Mouse (Mus musculus) MEL (cell line): ENCODE measurements around the gene Pcnx. TPM values are rescaled to one million over a fixed set of nuclear protein-coding genes. Genes with fewer than 3 reads are reported as not detected.

Experiments
- DNase-seq: peaks from one replicate; pipeline ENCODE4 v3.0.0; 2011; ENCODE audit warnings: low read depth, low spot score
- H3K27ac ChIP-seq: 2 replicates; pipeline ENCODE4 v1.5.1; 2012; ENCODE audit warnings: low read depth, mild to moderate bottlenecking, control low read depth, low read length, moderate library complexity; ENCODE audit not compliant: control insufficient read depth
- H3K27me3 ChIP-seq, 2 experiments: fragments of 150-350 bp in 1 of 2; sonication (generic) in 1 of 2; 2 replicates each; pipeline ENCODE4 v1.6.1; 2012; ENCODE audit warnings: low read length in 2 of 2, mild to moderate bottlenecking in 2 of 2, improper control_type of control experiment in 1 of 2, moderate library complexity in 1 of 2; ENCODE audit not compliant: insufficient read depth in 2 of 2, control insufficient read depth in 1 of 2
- H3K36me3 ChIP-seq, 2 experiments: 2 replicates each; pipeline ENCODE4 v1.6.1; 2012 to 2014; ENCODE audit warnings: low read length in 2 of 2, improper control_type of control experiment in 1 of 2, inconsistent platforms in 1 of 2, mild to moderate bottlenecking in 1 of 2; ENCODE audit not compliant: insufficient read depth in 2 of 2, control insufficient read depth in 1 of 2
- H3K4me1 ChIP-seq, 2 experiments: fragments of 150-350 bp in 1 of 2; sonication (generic) in 1 of 2; 2 replicates each; pipeline ENCODE4 v1.6.1; 2012; ENCODE audit warnings: low read length in 2 of 2, improper control_type of control experiment in 1 of 2, mild to moderate bottlenecking in 1 of 2; ENCODE audit not compliant: insufficient read depth in 2 of 2, control insufficient read depth in 1 of 2
- H3K4me3 ChIP-seq, 2 experiments: fragments of 150-350 bp in 1 of 2; sonication (generic) in 1 of 2; 2 replicates each; pipeline ENCODE4 v1.5.1; 2012; ENCODE audit warnings: low read depth in 2 of 2, low read length in 2 of 2, mild to moderate bottlenecking in 2 of 2, moderate library complexity in 2 of 2, control low read depth in 1 of 2, improper control_type of control experiment in 1 of 2; ENCODE audit not compliant: control insufficient read depth in 1 of 2, insufficient read depth in 1 of 2
- H3K79me2 ChIP-seq: 2 replicates; pipeline ENCODE4 v1.6.1; 2012; ENCODE audit warnings: mild to moderate bottlenecking, low read length, moderate library complexity; ENCODE audit not compliant: control insufficient read depth, poor library complexity, insufficient read depth
- H3K9ac ChIP-seq: 2 replicates; pipeline ENCODE4 v1.6.1; 2012; ENCODE audit warnings: low read depth, mild to moderate bottlenecking, control low read depth, low read length, moderate library complexity; ENCODE audit not compliant: control insufficient read depth, poor library complexity, severe bottlenecking
- H3K9me3 ChIP-seq: fragments of 150-350 bp; sonication (generic); replicated peaks from 2 replicates; pipeline ENCODE4 v1.6.1; 2012; ENCODE audit warnings: mild to moderate bottlenecking, low read length, improper control_type of control experiment, moderate library complexity; ENCODE audit not compliant: insufficient read depth
- CHD1 ChIP-seq: IDR thresholded peaks from 2 replicates; pipeline ENCODE4 v1.6.1; 2012; ENCODE audit warnings: low read depth, mild to moderate bottlenecking, inconsistent platforms, low read length, improper control_type of control experiment
- CHD2 ChIP-seq: IDR thresholded peaks from 2 replicates; pipeline ENCODE4 v1.6.1; 2011; ENCODE audit warnings: low read length, improper control_type of control experiment
- CTCF ChIP-seq, 3 experiments: IDR thresholded peaks in 2 of 3; conservative IDR thresholded peaks in 1 of 3; 2 replicates each; pipeline ENCODE4 v1.5.1; 2011 to 2012; ENCODE audit warnings: low read length in 3 of 3, low read depth in 2 of 3, mild to moderate bottlenecking in 2 of 3, improper control_type of control experiment in 1 of 3, inconsistent platforms in 1 of 3, mixed read lengths in 1 of 3, moderate library complexity in 1 of 3; ENCODE audit not compliant: control insufficient read depth in 1 of 3, insufficient read depth in 1 of 3, poor library complexity in 1 of 3, severe bottlenecking in 1 of 3
- E2F4 ChIP-seq: IDR thresholded peaks from 2 replicates; pipeline ENCODE4 v1.6.1; 2011; ENCODE audit warnings: low read depth, low read length, improper control_type of control experiment, borderline replicate concordance
- ETS1 ChIP-seq: IDR thresholded peaks from 2 replicates; pipeline ENCODE4 v1.6.1; 2012; ENCODE audit warnings: low read depth, mild to moderate bottlenecking, inconsistent platforms, low read length, improper control_type of control experiment, moderate library complexity
- HCFC1 ChIP-seq: IDR thresholded peaks from 2 replicates; pipeline ENCODE4 v1.6.1; 2012; ENCODE audit warnings: low read depth, mild to moderate bottlenecking, inconsistent platforms, low read length, improper control_type of control experiment, moderate library complexity
- JUND ChIP-seq: IDR thresholded peaks from 2 replicates; pipeline ENCODE4 v1.6.1; 2011; ENCODE audit warnings: low read depth, mild to moderate bottlenecking, improper control_type of control experiment, low read length
- MAFK ChIP-seq: IDR thresholded peaks from 2 replicates; pipeline ENCODE4 v1.6.1; 2011; ENCODE audit warnings: low read depth, mild to moderate bottlenecking, low read length, improper control_type of control experiment, borderline replicate concordance
- MAZ ChIP-seq: IDR thresholded peaks from 2 replicates; pipeline ENCODE4 v1.6.1; 2012; ENCODE audit warnings: low read depth, mild to moderate bottlenecking, inconsistent platforms, low read length, improper control_type of control experiment
- MYC ChIP-seq: IDR thresholded peaks from 2 replicates; pipeline ENCODE4 v1.6.1; 2011; ENCODE audit warnings: low read depth, mild to moderate bottlenecking, low read length, improper control_type of control experiment, moderate library complexity
- POLR2A ChIP-seq, 2 experiments: IDR thresholded peaks; 2 replicates each; pipeline ENCODE4 v1.6.1; 2011 to 2012; ENCODE audit warnings: low read length in 2 of 2, mild to moderate bottlenecking in 2 of 2, control low read depth in 1 of 2, improper control_type of control experiment in 1 of 2, low read depth in 1 of 2, moderate library complexity in 1 of 2; ENCODE audit not compliant: control insufficient read depth in 1 of 2, insufficient read depth in 1 of 2, poor library complexity in 1 of 2
- POLR2AphosphoS5 ChIP-seq: IDR thresholded peaks from 2 replicates; pipeline ENCODE4 v1.6.1; 2012; ENCODE audit warnings: low read depth, borderline replicate concordance, mild to moderate bottlenecking, inconsistent platforms, low read length, moderate library complexity, mixed read lengths
- RAD21 ChIP-seq: IDR thresholded peaks from 2 replicates; pipeline ENCODE4 v1.6.1; 2011; ENCODE audit warnings: mild to moderate bottlenecking, low read depth, low read length, improper control_type of control experiment
- RCOR1 ChIP-seq: IDR thresholded peaks from 2 replicates; pipeline ENCODE4 v1.6.1; 2012; ENCODE audit warnings: low read depth, mild to moderate bottlenecking, inconsistent platforms, low read length, improper control_type of control experiment
- USF2 ChIP-seq, 2 experiments: IDR thresholded peaks; 2 replicates each; pipeline ENCODE4 v1.6.1; 2011 to 2012; ENCODE audit warnings: improper control_type of control experiment in 2 of 2, low read length in 2 of 2, borderline replicate concordance in 1 of 2, inconsistent platforms in 1 of 2, low read depth in 1 of 2, mild to moderate bottlenecking in 1 of 2; ENCODE audit not compliant: insufficient read depth in 1 of 2
- ZC3H11A ChIP-seq: IDR thresholded peaks from 2 replicates; pipeline ENCODE4 v1.6.1; 2012; ENCODE audit warnings: low read depth, mild to moderate bottlenecking, inconsistent platforms, low read length, improper control_type of control experiment
- ZKSCAN1 ChIP-seq: IDR thresholded peaks from 2 replicates; pipeline ENCODE4 v1.6.1; 2012; ENCODE audit warnings: low read depth, mild to moderate bottlenecking, inconsistent platforms, low read length, improper control_type of control experiment, moderate library complexity
- ZMIZ1 ChIP-seq: IDR thresholded peaks from 2 replicates; pipeline ENCODE4 v1.6.1; 2012; ENCODE audit warnings: low read depth, mild to moderate bottlenecking, inconsistent platforms, low read length, improper control_type of control experiment, moderate library complexity
- ZNF384 ChIP-seq: IDR thresholded peaks from 2 replicates; pipeline ENCODE4 v1.6.1; 2012; ENCODE audit warnings: low read depth, mild to moderate bottlenecking, inconsistent platforms, low read length, improper control_type of control experiment
- polyA plus RNA-seq, 2 experiments: library from polyadenylated mRNA; stranded (reverse) in 1 of 2; unstranded in 1 of 2; fragments of >175 nt in 1 of 2; fragments of >200 nt in 1 of 2; gene quantifications; 2 replicates each; pipeline versions ENCODE4 v1.2.1 to v1.2.4; 2012; ENCODE audit warnings: low replicate concordance in 2 of 2, low read depth in 1 of 2; ENCODE audit not compliant: insufficient read length in 2 of 2, insufficient read depth in 1 of 2, missing spikeins in 1 of 2
- total RNA-seq: library from RNA; depleted of rRNA; stranded (reverse); fragments of 300-350 nt; gene quantifications from 2 replicates; pipeline ENCODE4 v1.2.3, GENCODE M21; 2012

Pcnx gene
- total and polyA plus RNA-seq, 3 experiments: 8.9 to 140 (median 20.6) TPM

DNA sequence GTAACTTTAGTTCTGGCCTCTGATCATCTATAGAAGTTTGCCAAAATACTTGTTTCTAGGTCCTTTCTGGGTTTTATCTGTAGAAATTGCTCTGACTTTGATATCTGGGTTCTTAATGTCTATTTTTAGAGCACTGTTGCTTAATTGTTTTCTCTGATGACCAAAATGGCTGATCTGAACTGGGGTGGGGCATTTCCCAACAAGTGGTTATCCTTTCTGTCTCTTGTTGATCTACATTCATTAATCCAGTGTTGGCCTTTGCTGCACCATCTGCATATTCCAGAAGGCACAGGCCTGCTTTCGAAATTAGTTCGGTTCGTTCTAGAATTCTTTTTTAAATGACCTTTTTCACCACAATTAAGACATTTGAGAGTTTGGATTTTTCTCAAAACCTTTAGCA, 20.3 kb downstream of the Pcnx start:
- Histone ChIP-seq H3K9me3 (no peaks in the 10 kb centered on the region), H3K4me1 (peaks cover 4% of the 10 kb centered on the region in 2 experiments; a peak in 3 of 4 replicates), H3K79me2 (peaks cover 2% of the 10 kb centered on the region; the same call in 1 of the 2 replicates), H3K9ac (no peak overlapping the region), H3K4me3 (no peak overlapping the region), H3K27me3 (no peaks in the 10 kb centered on the region), H3K36me3 (peaks cover 0 to 2% of the 10 kb centered on the region in 2 experiments; a peak in 1 of 4 replicates), H3K27ac (no peak overlapping the region)
- DNase-seq: no peak
- TF ChIP-seq ETS1: no peak
- no peak for TF ChIP-seq ZKSCAN1
- TF ChIP-seq CTCF (IDR thresholded peaks at IDR 0.05 in 2 of 3, conservative IDR thresholded peaks at IDR 0.05 in 1 of 3; ENCODE audit: control insufficient read depth in 1 of 3, insufficient read depth in 1 of 3, low read depth in 2 of 3, low read length in 3 of 3, poor library complexity in 1 of 3, severe bottlenecking in 1 of 3): no peak
- no peak for TF ChIP-seq POLR2A (IDR thresholded peaks at IDR 0.05; ENCODE audit: control insufficient read depth in 1 of 2, insufficient read depth in 1 of 2, low read depth in 1 of 2, low read length in 2 of 2, poor library complexity in 1 of 2)
- no peak for TF ChIP-seq MYC
- no peak for TF ChIP-seq ZC3H11A
- no peak for TF ChIP-seq RCOR1
- no peak for TF ChIP-seq MAFK
- TF ChIP-seq CHD2: no peak
- TF ChIP-seq JUND: no peak
- no peak for TF ChIP-seq MAZ
- TF ChIP-seq ZNF384: no peak
- no peak for TF ChIP-seq USF2 (IDR thresholded peaks at IDR 0.05; ENCODE audit: borderline replicate concordance in 1 of 2, insufficient read depth in 1 of 2, low read depth in 1 of 2, low read length in 2 of 2)
- no peak for TF ChIP-seq CHD1
- TF ChIP-seq E2F4: no peak
- no peak for TF ChIP-seq POLR2AphosphoS5
- TF ChIP-seq ZMIZ1: no peak
- no peak for TF ChIP-seq RAD21

DNA sequence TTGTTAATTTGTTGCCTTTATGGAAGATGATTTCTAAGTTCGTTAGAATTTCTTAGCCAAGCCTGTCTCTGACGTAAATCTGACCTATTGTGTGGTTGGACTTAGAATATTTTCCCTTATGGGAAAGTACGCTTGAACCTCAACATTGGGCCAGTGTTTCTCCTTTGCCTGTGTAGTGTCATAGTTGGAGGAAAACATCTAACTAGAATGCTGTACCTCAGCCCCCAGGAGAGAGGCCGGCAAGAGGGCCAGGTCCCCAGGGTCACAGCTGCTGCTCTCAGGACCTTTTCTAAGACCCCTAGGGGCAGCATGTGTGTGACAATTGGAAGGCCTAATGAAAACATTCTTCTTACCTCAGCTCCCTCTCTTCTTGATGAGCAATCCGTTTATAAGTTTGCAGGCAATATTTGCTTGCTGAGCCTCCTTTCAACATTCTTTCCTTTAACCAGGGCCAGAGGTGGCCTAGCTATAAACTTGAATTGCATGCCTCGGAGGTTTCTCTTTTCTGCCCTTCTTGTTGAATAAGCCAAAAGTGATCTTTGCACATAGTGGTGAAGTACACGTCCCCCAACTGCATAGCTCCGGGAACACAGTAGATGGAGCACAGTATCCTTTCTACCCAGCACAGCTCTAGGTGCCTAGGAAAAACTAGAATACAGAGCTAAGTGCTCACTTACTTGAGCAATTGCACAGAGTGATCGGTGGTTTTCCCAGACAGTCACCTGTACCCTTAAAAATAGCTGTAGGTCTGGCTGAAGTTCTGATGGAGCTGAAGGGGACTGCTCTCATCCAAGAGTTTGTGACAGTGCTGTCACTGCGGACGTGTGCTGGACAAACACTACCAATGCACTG, 23.7 kb downstream of the Pcnx start:
- TF ChIP-seq HCFC1 (no peak), ZC3H11A (no peak), CHD1 (no peak)
- Histone ChIP-seq H3K27ac (no peak overlapping the region), H3K4me1 (peaks cover 6 to 8% of the 10 kb centered on the region in 2 experiments; a peak in 3 of 4 replicates), H3K79me2 (peaks cover 2% of the 10 kb centered on the region; the same call in 1 of the 2 replicates), H3K36me3 (peaks cover 0 to 4% of the 10 kb centered on the region in 2 experiments; a peak in 1 of 4 replicates), H3K9me3 (no peaks in the 10 kb centered on the region), H3K9ac (no peak overlapping the region), H3K4me3 (no peak overlapping the region), H3K27me3 (no peaks in the 10 kb centered on the region)
- DNase-seq: no peak
